Mouse (Mus musculus) stomach, embryonic 15.5 days (tissue): ENCODE measurements around the gene Lrrc23. TPM values are rescaled to one million over a fixed set of nuclear protein-coding genes. Genes with fewer than 3 reads are reported as not detected.

ENCODE experiments used
- ATAC-seq: fragments of 200-750 bp; cut with Nextera tagmentation; 2 replicates; pipeline ENCODE4 v1.8.0; 2017; ENCODE audit warnings: low read depth, moderate number of reproducible peaks, moderate TSS enrichment; ENCODE audit not compliant: insufficient read depth, low FRiP score
- H3K27ac ChIP-seq: fragments of 300-500 bp; sonication (generic); 2 replicates; pipeline ENCODE4 v1.5.1; 2015; ENCODE audit warnings: mild to moderate bottlenecking, inconsistent platforms
- H3K27me3 ChIP-seq: fragments of 300-500 bp; sonication (generic); replicated peaks from 2 replicates; pipeline ENCODE4 v1.6.1; 2015; ENCODE audit warnings: inconsistent platforms
- H3K36me3 ChIP-seq: fragments of 300-500 bp; sonication (generic); 2 replicates; pipeline ENCODE4 v1.6.1; 2015; ENCODE audit warnings: inconsistent platforms
- H3K4me1 ChIP-seq: fragments of 300-500 bp; sonication (generic); 2 replicates; pipeline ENCODE4 v1.6.1; 2015; ENCODE audit warnings: inconsistent platforms
- H3K4me2 ChIP-seq: fragments of 300-500 bp; sonication (generic); 2 replicates; pipeline ENCODE4 v1.6.1; 2015; ENCODE audit warnings: mild to moderate bottlenecking, inconsistent platforms
- H3K4me3 ChIP-seq: fragments of 300-500 bp; sonication (generic); replicated peaks from 2 replicates; pipeline ENCODE4 v1.5.1; 2015; ENCODE audit warnings: inconsistent platforms
- H3K9ac ChIP-seq: fragments of 300-500 bp; sonication (generic); 2 replicates; pipeline ENCODE4 v1.6.1; 2015; ENCODE audit warnings: inconsistent platforms
- H3K9me3 ChIP-seq: fragments of 300-500 bp; sonication (generic); 2 replicates; pipeline ENCODE4 v1.6.1; 2016; ENCODE audit warnings: inconsistent platforms
- WGBS: fragments of 180-500 bp; shearing (Covaris S2); methylation state at CpG from one replicate; pipeline ENCODE4 v1.1.7; 2015; 5-methylcytosine and 5-hydroxymethylcytosine counted together
- polyA plus RNA-seq: library from polyadenylated mRNA; unstranded; fragments of >200 nt; fragmentation: Nextera tagmentation; extraction: Ambion mirVana; gene quantifications from 2 replicates; pipeline ENCODE4 v1.2.1, GENCODE M21; 2015

The Lrrc23 gene
- polyA plus RNA-seq, 1 experiment from 2014 or later = 1.3 TPM

DNA sequence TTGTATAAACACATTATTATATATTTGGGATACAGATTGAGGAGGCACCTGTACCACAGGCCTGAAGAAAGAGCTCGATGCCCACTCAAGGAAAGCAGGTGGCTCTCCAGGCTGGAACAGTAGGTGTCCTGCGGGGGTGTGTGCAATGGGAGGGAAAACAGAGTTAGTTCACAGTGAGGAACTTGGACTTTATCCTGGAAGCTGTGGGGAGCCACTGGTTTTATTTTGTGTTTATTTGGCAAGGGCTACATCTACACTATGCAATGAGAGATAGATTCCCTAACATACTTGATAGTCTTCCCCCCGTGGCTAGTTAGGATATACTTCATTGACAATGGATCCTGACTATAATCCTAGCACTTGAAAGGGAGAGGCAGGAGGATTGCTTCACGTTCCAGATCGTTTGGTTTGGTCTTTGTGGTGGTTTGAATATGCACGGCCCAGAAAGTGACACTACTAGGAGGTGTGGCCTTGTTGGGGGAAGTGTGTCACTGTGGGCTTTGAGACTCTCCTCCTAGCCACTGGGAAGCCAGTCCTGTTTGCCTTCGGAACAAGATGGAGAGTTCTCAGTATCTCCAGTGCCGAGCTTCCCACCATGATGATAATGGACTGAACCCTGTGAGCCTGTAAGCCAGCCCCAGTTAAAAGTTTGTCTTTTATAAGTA, 7.4 kb upstream of the Lrrc23 start:
- no peak overlapping the region for H3K4me3 ChIP-seq
- no peak overlapping the region for H3K4me2 ChIP-seq
- 50% methylated on average over 8 of the region's 8 CpGs for WGBS
- H3K9me3 ChIP-seq = no peaks in the 10 kb centered on the region
- H3K9ac ChIP-seq = no peak overlapping the region
- H3K27me3 ChIP-seq = no peaks in the 10 kb centered on the region
- H3K4me1 ChIP-seq = peaks cover 4% of the 10 kb centered on the region; the same call in 1 of the 2 replicates
- ATAC-seq = no peak
- H3K36me3 ChIP-seq = no peaks in the 10 kb centered on the region
- H3K27ac ChIP-seq = no peak overlapping the region

DNA sequence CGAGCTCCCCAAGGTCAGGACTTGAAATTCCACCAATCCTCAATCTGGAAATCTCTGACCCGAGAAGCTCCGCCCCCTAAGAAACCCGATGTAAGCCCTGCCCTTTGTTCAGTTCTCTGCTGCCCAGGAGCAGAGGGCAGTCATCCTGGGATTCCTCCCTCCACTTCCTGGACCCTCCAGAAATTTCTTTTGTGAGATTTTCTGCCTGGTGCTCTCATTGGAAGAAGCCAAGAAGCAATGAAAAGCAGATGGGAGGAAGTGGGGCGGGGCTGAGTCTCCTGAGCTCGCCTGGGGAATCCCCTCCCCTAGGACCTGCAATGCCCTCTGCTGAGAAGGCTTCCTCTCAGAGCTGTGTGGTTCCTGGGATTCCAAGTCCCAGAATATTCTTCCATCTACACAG, 2.9 kb upstream of the Lrrc23 start:
- Histone ChIP-seq H3K4me3 (peak overlapping the region; percentile 23), H3K36me3 (no peaks in the 10 kb centered on the region), H3K9ac (no peak overlapping the region), H3K9me3 (no peaks in the 10 kb centered on the region), H3K27me3 (peaks cover 6% of the 10 kb centered on the region; the same call in 1 of the 2 replicates), H3K4me1 (peaks cover 9% of the 10 kb centered on the region), H3K4me2 (peak overlapping the region; percentile 40), H3K27ac (no peak overlapping the region)
- ATAC-seq = no peak
- 23% methylated on average over 6 of the region's 6 CpGs for WGBS

DNA sequence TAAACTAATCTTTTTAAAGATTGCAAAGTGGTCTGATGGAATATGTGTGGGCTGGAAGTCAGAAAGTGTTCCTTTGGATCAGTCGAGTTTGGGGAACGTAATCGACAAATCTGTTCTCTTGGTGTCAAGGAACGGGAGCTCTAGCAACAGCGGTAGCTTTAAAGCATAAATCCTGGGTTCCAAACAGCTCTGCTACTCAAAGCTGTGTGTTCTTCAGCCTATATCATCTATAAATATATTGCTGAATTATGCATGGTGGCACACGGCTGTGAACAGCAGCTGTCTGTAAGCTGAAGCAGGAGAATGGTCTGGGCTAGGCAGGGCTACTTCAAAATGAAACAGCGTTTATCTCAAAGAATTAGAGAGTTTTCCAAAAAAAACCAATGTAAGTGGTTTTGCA, 1.4 kb upstream of the Lrrc23 start:
- Histone ChIP-seq H3K27ac (no peak overlapping the region), H3K36me3 (no peaks in the 10 kb centered on the region), H3K4me1 (peaks cover 9% of the 10 kb centered on the region), H3K4me3 (no peak overlapping the region), H3K27me3 (peaks cover 6% of the 10 kb centered on the region; the same call in 1 of the 2 replicates), H3K9ac (no peak overlapping the region), H3K9me3 (no peaks in the 10 kb centered on the region), H3K4me2 (no peak overlapping the region)
- WGBS = 82% methylated on average over 7 of the region's 7 CpGs
- no peak for ATAC-seq

DNA sequence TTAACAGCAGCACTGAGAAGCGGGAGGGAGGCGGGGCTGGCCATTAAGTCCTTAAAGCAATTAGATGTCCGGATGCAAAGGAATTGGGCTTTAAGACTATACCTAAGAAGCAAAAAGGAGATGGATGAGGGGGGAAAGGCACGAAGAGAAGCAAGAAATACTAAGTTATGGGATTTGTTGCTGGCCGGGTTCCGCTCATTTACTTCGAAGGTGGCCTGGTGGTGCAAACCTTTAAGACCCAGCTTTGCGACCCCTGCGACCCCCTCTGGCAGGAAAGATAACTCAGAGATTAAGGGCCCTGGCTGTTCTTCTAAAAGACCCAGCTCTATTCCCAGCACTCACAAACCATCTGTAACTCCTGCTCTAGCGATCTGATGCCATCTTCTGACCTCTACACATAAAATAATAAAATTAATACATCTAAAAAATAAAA, 473 bp upstream of the Lrrc23 start:
- Histone ChIP-seq H3K27me3 (peaks cover 6% of the 10 kb centered on the region; the same call in 1 of the 2 replicates), H3K4me3 (peak overlapping the region; percentile 33), H3K4me1 (peaks cover 9% of the 10 kb centered on the region), H3K9ac (no peak overlapping the region), H3K4me2 (peak overlapping the region; percentile 70), H3K27ac (no peak overlapping the region), H3K9me3 (no peaks in the 10 kb centered on the region), H3K36me3 (no peaks in the 10 kb centered on the region)
- WGBS = 8% methylated on average over 10 of the region's 10 CpGs
- no peak for ATAC-seq

DNA sequence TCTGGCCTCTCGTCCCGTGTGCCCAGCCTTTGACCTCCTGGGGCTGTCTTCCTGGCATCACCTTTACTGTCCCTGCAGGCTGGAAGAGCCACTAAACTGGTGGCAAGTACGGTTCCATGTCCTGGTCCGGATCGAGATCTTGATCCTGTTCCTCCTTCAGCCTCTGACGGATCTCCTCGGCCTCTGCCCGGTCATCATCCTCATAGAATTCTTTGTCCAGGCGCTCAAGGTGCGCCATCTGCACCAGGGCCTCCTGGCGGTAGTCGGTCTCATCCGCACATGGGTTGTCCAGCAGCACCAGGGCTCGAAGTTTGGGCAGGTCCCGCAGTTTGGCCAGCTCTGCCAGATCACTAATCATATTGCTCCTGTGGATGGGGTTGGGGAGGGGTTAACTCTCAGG, 9.0 kb downstream of the Lrrc23 start:
- ATAC-seq = no peak
- Histone ChIP-seq H3K4me1 (peaks cover 18% of the 10 kb centered on the region), H3K27me3 (peaks cover 7% of the 10 kb centered on the region; the same call in 1 of the 2 replicates), H3K9me3 (no peaks in the 10 kb centered on the region), H3K36me3 (no peaks in the 10 kb centered on the region), H3K4me2 (no peak overlapping the region), H3K9ac (no peak overlapping the region), H3K27ac (no peak overlapping the region), H3K4me3 (no peak overlapping the region)
- WGBS = 84% methylated on average over 15 of the region's 15 CpGs

DNA sequence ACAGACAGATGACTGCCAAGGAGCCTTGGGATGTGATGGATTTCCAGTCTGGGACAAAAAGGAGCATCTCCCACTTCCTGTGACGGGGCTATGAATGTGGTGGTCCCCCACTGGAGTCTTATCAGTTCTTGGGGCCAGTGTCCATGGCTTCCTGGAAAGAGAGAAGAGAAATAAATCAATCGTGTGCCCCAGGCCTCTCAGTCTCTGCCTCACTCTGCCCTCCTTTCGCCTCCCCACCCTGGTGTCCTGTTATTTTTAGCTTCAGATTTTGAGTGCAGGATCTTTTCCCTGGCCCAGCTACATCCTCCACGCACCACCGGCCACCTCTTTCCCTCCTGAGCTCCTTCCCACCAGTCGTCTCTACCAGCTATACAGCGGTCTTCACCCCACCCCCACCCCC, 9.5 kb downstream of the Lrrc23 start:
- Histone ChIP-seq H3K9ac (no peak overlapping the region), H3K36me3 (no peaks in the 10 kb centered on the region), H3K27ac (no peak overlapping the region), H3K9me3 (no peaks in the 10 kb centered on the region), H3K4me1 (peaks cover 18% of the 10 kb centered on the region), H3K4me3 (peak overlapping the region; percentile 56; the same call in 1 of the 2 replicates), H3K27me3 (peaks cover 7% of the 10 kb centered on the region; the same call in 1 of the 2 replicates), H3K4me2 (peak overlapping the region; percentile 95)
- WGBS = 51% methylated on average over 7 of the region's 7 CpGs
- ATAC-seq = no peak

DNA sequence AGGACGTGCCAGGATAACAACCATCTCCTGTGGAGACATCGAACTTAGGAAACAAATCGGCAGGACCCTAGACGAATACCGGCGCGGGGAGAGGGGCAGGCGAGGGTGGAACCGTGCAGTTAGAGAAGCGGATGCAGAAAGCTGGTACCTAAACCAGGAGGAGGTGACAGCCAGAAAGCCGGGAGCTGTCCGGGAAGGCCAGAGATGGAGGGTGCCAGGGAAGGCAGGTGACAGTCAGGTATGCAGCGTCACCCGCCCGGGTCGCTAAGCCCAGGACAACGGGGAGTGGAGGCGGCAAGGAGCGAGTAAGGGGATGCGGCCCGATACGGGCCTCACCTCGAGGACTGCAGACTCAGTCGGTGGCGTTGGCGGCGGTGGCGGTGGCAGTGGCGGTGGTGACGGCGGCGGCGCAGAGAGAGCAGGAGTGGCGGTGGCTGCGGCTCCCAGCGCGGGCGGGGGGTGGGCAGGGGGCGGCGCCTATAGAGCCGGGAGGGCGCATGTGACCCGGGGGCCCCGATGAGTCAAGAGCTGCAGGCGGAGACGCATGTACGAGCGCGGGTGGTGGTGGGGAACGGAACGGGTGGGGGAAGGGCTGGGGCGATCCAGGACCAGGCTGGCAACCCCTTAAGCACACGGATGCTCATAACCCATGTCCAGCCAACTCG, 10.3 kb downstream of the Lrrc23 start, which contains the start of gene Eno2:
Gene Eno2 (minus strand): TSS at position 573 of the 665 bp plus-strand sequence.
- Histone ChIP-seq H3K27ac (no peak within 1 kb of the TSS), H3K4me3 (peak within 1 kb of the TSS; percentile 56), H3K9ac (peak within 1 kb of the TSS; percentile 43), H3K4me1 (peaks cover 18% of the 10 kb centered on the region), H3K9me3 (no peaks in the 10 kb centered on the region), H3K27me3 (peaks cover 7% of the 10 kb centered on the region; the same call in 1 of the 2 replicates), H3K36me3 (no peaks in the 10 kb centered on the region), H3K4me2 (peak within 1 kb of the TSS; percentile 95)
- ATAC-seq = peak; percentile 67; the same call in 1 of the 2 replicates
- WGBS = 1% methylated on average over 52 of the region's 54 CpGs

DNA sequence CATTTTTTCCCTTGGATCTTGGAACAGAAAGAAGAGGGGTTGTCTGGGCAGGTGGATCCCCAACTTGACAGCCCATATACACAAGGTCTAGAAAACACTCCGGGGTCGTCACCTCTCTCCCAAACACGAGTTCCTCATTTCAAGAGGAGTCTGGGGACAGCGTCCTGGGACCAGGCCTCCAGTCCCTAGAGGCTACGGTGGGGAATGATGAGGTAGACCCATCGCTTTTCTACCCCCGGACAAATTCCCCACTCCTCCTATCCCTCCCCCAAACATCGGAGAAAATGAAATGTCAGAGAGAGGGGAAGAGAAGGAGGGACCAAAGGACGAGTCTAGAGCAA, 10.9 kb downstream of the Lrrc23 start:
- Histone ChIP-seq H3K4me3 (peak overlapping the region; percentile 56), H3K4me1 (peaks cover 18% of the 10 kb centered on the region), H3K36me3 (no peaks in the 10 kb centered on the region), H3K9ac (no peak overlapping the region), H3K4me2 (peak overlapping the region; percentile 95), H3K9me3 (no peaks in the 10 kb centered on the region), H3K27me3 (peaks cover 7% of the 10 kb centered on the region; the same call in 1 of the 2 replicates), H3K27ac (no peak overlapping the region)
- no peak for ATAC-seq
- 7% methylated on average over 9 of the region's 9 CpGs for WGBS

DNA sequence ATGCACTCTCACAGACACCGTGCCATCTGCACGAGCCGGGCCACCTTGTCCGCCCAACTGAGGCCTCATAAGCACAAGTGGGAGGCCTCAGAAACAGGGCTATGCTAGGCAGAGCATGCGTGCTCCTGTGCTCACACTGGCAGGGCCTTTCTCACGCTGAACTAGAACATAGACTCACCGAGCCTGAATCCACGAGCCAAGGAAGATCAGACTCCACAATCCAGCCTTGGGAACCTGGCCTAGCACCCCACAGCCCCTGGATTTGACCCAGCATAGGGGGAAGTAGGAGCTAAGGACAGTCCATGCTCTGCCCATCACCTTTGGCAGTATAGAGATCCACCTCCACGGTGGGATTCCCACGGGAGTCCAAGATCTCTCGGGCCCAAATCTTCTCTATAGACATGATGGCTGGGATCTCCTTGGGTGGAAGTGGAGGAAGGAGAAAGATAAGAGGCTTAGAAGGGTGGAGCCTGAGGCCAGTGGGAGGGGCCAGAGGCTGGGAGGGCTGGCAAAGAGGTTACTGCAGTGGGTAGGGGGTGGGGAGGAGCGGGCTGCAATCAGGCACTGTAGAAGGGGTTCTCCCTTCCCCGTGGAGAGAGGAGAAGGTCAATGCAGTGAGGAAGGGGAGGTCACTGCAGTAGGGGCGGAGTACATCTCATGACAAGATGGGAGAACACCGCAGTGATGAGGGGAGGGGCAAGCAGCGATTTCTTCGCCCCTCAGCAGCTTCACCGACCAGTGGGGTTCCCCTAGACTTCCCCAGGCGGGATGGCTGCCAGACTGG, 11.4 kb downstream of the Lrrc23 start:
- 0 out of 2 replicates have a peak, but pooled peaks have one; percentile 33 for ATAC-seq

DNA sequence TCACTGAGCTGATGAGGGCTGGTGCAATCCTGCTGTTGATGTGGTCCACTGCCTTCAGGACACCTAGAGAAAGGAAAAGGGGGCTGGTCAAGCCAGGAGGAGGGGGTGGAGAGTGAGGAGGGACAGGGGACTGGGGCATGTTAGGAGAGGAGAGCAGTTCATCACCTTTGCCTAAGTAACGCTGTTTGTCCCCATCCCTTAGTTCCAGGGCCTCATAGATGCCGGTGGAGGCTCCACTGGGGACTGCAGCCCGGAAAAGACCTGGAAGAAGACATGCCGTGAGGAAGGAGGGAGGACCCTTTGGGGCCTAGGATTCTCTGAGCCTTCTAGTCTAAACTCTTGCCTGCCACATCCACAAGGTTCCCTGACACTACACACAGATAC, 12.0 kb downstream of the Lrrc23 start:
- Histone ChIP-seq H3K4me2 (no peak overlapping the region), H3K27ac (no peak overlapping the region), H3K9me3 (no peaks in the 10 kb centered on the region), H3K27me3 (peaks cover 7% of the 10 kb centered on the region; the same call in 1 of the 2 replicates), H3K4me3 (no peak overlapping the region), H3K9ac (no peak overlapping the region), H3K4me1 (peaks cover 18% of the 10 kb centered on the region), H3K36me3 (no peaks in the 10 kb centered on the region)
- no peak for ATAC-seq
- WGBS = 59% methylated on average over 4 of the region's 4 CpGs

More for the DNA sequence above, 11.4 kb downstream of the Lrrc23 start:
- peak overlapping the region; percentile 56; the same call in 1 of the 2 replicates for H3K4me3 ChIP-seq
- peaks cover 18% of the 10 kb centered on the region for H3K4me1 ChIP-seq
- no peak overlapping the region for H3K27ac ChIP-seq
- no peaks in the 10 kb centered on the region for H3K9me3 ChIP-seq
- peaks cover 7% of the 10 kb centered on the region; the same call in 1 of the 2 replicates for H3K27me3 ChIP-seq
- no peak overlapping the region for H3K9ac ChIP-seq
- 37% methylated on average over 19 of the region's 19 CpGs for WGBS
- H3K36me3 ChIP-seq = no peaks in the 10 kb centered on the region
- H3K4me2 ChIP-seq = peak overlapping the region; percentile 95

DNA sequence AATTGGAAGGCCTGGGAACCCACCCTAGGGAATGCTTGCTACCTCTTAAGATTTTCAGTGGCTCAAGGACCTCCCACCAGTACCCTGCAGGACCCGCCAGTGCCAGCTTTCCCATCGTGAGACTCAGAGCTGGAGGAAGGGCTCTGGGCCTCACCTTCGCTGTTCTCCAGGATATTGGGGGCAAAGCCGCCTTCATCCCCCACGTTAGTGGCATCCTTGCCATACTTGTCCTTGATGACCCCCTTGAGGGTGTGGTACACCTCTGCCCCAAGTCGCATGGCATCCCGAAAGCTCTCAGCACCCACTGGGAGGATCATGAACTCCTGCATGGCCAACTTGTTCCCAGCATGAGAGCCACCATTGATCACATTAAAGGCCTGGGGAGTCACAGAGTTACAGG, 13.6 kb downstream of the Lrrc23 start:
- no peak for ATAC-seq
- H3K36me3 ChIP-seq = no peaks in the 10 kb centered on the region

More for the DNA sequence above, 13.6 kb downstream of the Lrrc23 start:
- Histone ChIP-seq H3K4me2 (no peak overlapping the region), H3K9ac (no peak overlapping the region), H3K27ac (no peak overlapping the region), H3K9me3 (no peaks in the 10 kb centered on the region), H3K27me3 (peaks cover 7% of the 10 kb centered on the region; the same call in 1 of the 2 replicates), H3K4me3 (no peak overlapping the region), H3K4me1 (peaks cover 18% of the 10 kb centered on the region)
- 86% methylated on average over 7 of the region's 7 CpGs for WGBS
